Mouse (Mus musculus) heart, adult 2 months (tissue): ENCODE results near the gene Fam198b.

ENCODE experiments used
- CTCF ChIP-seq: fragments of 200-600 bp; IDR thresholded peaks from 2 replicates; pipeline ENCODE4 v1.8.1; 2022; ENCODE audit warnings: antibody characterized with exemption, mild to moderate bottlenecking, moderate library complexity
- EP300 ChIP-seq: fragments of 200-500 bp; IDR thresholded peaks from 2 replicates; pipeline ENCODE4 v1.6.1; 2011; ENCODE audit warnings: low read depth, low read length, control low read depth; ENCODE audit not compliant: insufficient read depth
- POLR2A ChIP-seq: fragments of 200-500 bp; IDR thresholded peaks from 2 replicates; pipeline ENCODE4 v1.6.1; 2011; ENCODE audit warnings: mild to moderate bottlenecking, low read depth, low read length, control low read depth; ENCODE audit not compliant: insufficient read depth

DNA sequence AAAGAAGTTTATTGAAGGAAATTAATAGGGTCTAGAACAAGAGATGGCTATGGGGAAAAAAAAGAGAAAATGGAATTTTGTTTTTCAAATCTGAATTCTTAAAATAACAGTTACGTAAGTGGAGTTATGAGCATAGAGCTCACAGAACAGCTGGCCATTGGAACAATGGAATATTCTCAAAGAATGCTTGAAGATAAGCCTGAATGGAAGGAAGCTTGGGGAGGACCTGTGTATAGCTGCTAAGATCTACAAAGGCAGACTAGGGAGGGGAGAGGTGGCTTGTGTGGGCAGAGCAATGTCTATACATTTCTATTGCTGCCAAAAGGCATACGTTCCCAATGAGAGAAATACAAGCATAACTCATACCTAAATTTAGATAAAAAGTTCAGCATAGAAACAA, 73.4 kb downstream of the Fam198b start:
- TF ChIP-seq CTCF: no peak
- TF ChIP-seq POLR2A: 0 out of 2 replicates have a peak, but pooled peaks have one; percentile 16
- no peak for TF ChIP-seq EP300
